8 mouse cellular contexts compared by ENCODE assay signal in the genomic region with DNA sequence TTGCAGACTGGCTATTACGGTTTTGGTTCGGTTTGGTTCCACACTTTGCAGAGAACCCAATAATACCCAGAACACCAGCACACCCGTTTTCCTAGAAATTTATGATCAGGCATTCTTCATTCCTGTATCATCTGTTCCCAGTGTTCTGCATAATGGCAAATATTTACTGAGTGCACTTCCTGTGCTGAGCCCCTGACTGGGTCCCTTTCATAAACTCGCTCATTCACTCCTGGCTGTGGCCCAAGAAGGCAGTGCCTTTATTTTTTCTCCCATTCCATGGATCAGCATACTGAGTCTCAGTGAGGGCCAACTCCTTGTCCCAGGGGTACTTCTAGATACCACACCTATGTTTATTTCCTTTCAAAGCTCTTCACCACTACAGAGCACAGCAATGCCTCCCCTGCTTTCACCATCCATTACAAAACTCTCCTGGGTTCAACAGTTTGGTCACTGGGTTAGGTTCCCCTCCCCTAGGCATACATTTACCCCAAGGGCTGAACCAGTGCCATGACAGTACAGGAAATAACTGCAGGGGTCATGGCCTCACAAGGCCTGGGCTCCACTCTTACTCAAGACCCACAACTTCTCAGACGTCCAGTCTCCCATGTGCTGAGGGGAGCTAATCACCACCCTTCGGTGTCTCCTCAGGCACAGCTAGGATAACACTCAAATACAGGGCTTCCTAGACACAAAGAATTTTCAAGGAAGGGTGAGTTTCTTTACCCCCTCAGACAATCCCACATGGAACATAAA.
DNase-seq lines count a peak whose midpoint lies in the region; ATAC-seq and TF ChIP-seq lines count a peak whose summit lies in the region.

No protein-coding gene starts in this region.

- no peak overlapping the region for H3K9ac ChIP-seq in heart, embryonic 16.5 days (ENCODE audit: low read length)
- H3K9ac ChIP-seq in lung, postnatal 0 days (replicated peaks; ENCODE audit: low read depth): no peak overlapping the region

- no peaks in the 10 kb centered on the region for H3K9me3 ChIP-seq in heart, embryonic 16.5 days (replicated peaks; ENCODE audit: control insufficient read depth, low read length)
- no peaks in the 10 kb centered on the region for H3K9me3 ChIP-seq in lung, postnatal 0 days (ENCODE audit: low read length)

- no peaks in the 10 kb centered on the region for H3K27me3 ChIP-seq in heart, embryonic 16.5 days (ENCODE audit: control insufficient read depth, insufficient read depth, low read length)
- H3K27me3 ChIP-seq in lung, postnatal 0 days (replicated peaks; ENCODE audit: insufficient read depth, low read length): no peaks in the 10 kb centered on the region

- no peaks in the 10 kb centered on the region for H3K36me3 ChIP-seq in heart, embryonic 16.5 days (ENCODE audit: control insufficient read depth, insufficient read depth)
- H3K36me3 ChIP-seq in lung, postnatal 0 days (ENCODE audit: insufficient read depth, low read length): no peaks in the 10 kb centered on the region

- DNase-seq in heart, adult 11 months: peak; percentile 92
- DNase-seq in heart, postnatal 4 days: no peak
- DNase-seq in 3T3-L1 (ENCODE audit: low read depth, low spot score): peak; percentile 18
- DNase-seq in lung, postnatal 0 days (ENCODE audit: low spot score): peak; percentile 64
- no peak for DNase-seq in left cerebral cortex, adult 2 months (ENCODE audit: extremely low spot score in 1 of 2, low spot score in 2 of 2)
- DNase-seq in spleen, postnatal 4 days (ENCODE audit: low spot score in 2 of 2): no peak

- WGBS in heart, embryonic 16.5 days: 61% methylated on average over 6 of the region's 6 CpGs
- 34% methylated on average over 6 of the region's 6 CpGs for WGBS in lung, postnatal 0 days

- no peak overlapping the region for H3K4me2 ChIP-seq in heart, embryonic 16.5 days (ENCODE audit: low read depth, low read length)
- no peak overlapping the region for H3K4me2 ChIP-seq in lung, postnatal 0 days (replicated peaks; ENCODE audit: low read depth, low read length)

- intact Hi-C loops in left cerebral cortex, adult 2 months (cut with DNase I): no loop called here

- H3K4me3 ChIP-seq in heart, embryonic 16.5 days (ENCODE audit: low read length): no peak overlapping the region
- no peak overlapping the region for H3K4me3 ChIP-seq in lung, postnatal 0 days (ENCODE audit: low read depth, low read length)
- no peak overlapping the region for H3K4me3 ChIP-seq in left cerebral cortex, adult 2 months

- peak; percentile 90 for TF ChIP-seq EP300 in lung, postnatal 0 days (IDR thresholded peaks at IDR 0.05)

- no peak for ATAC-seq in heart, embryonic 16.5 days (replicated peaks; ENCODE audit: extremely low read depth, insufficient read depth, low FRiP score)
- ATAC-seq in lung, postnatal 0 days: peak; percentile 53
- ATAC-seq in CD4-positive, CD25-positive, alpha-beta regulatory T cell, adult 4 months: no peak

- H3K27ac ChIP-seq in heart, embryonic 16.5 days (ENCODE audit: low read length): peak overlapping the region; percentile 68
- H3K27ac ChIP-seq in lung, postnatal 0 days (ENCODE audit: low read length): peak overlapping the region; percentile 27
- H3K27ac ChIP-seq in left cerebral cortex, adult 2 months: no peak overlapping the region

- peaks cover 88% of the 10 kb centered on the region for H3K4me1 ChIP-seq in heart, embryonic 16.5 days (ENCODE audit: control insufficient read depth, insufficient read depth, low read length)
- H3K4me1 ChIP-seq in lung, postnatal 0 days (ENCODE audit: insufficient read depth, low read depth, low read length): peaks cover 42% of the 10 kb centered on the region

- TF ChIP-seq CTCF in lung, postnatal 0 days (IDR thresholded peaks at IDR 0.05): no peak
- no peak for TF ChIP-seq CTCF in left cerebral cortex, adult 2 months (IDR thresholded peaks at IDR 0.05)

Comparison
In these comparisons a context has a peak if more than half of its experiments do, and no peak if none do; other contexts are left out.
1. DNase-seq: peak in heart, adult 11 months (single experiment), 3T3-L1 (single experiment) and lung, postnatal 0 days (single experiment); none in heart, postnatal 4 days (single experiment), left cerebral cortex, adult 2 months (0 of 2) and spleen, postnatal 4 days (0 of 2).